Mouse (Mus musculus): ENCODE results near the gene Bcas1. TPM values are rescaled to one million over a fixed set of nuclear protein-coding genes. Genes with fewer than 3 reads are reported as not detected.

Bcas1 gene
- polyA plus RNA-seq, 1 experiment from 2014 or later = 2.0 TPM

DNA sequence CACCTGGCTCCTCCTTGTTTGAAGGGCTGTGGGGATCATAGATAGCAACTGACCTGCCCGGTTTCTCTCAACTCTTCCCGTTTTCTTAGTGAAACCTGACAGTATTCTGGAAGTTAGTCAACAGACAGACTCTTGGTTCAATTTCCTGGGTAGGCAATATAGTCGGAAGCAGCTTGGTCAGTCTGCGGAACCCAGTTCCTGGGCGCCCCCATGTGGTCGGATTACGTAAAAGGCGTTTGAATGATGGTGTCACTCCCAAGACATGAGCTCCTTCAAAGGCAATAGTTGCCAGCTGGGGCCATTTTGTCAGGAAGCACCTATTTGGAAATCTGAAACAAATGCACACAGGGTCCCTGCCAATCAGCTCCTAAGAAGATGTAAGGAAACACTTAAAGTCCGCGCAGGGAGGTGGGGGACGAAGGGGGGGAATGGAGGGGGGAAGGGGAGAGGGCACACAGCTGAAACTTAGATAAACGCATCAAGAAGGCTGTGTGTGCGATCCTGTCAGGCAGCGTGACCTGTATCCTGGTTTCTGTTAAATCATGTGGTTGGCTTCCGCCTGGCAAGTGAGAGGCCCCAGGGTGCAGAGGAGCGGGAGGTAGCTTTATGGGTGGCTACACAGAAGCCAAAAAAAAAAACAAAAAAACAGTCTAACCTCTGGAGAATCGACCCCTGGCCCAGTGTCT is 84.4 kb downstream of the Bcas1 start:
- H3K36me3 ChIP-seq = no peaks in the 10 kb centered on the region
- 42% methylated on average over 17 of the region's 17 CpGs for WGBS
- no peak for ATAC-seq (replicated peaks)
- no peaks in the 10 kb centered on the region for H3K9me3 ChIP-seq
- no peak overlapping the region for H3K4me3 ChIP-seq
- no peaks in the 10 kb centered on the region for H3K27me3 ChIP-seq
- peak overlapping the region; percentile 46; the same call in 1 of the 2 replicates for H3K27ac ChIP-seq (replicated peaks)
- peaks cover 32% of the 10 kb centered on the region for H3K4me1 ChIP-seq
- no peak overlapping the region for H3K9ac ChIP-seq (replicated peaks)
- H3K4me2 ChIP-seq (replicated peaks) = no peak overlapping the region

DNA sequence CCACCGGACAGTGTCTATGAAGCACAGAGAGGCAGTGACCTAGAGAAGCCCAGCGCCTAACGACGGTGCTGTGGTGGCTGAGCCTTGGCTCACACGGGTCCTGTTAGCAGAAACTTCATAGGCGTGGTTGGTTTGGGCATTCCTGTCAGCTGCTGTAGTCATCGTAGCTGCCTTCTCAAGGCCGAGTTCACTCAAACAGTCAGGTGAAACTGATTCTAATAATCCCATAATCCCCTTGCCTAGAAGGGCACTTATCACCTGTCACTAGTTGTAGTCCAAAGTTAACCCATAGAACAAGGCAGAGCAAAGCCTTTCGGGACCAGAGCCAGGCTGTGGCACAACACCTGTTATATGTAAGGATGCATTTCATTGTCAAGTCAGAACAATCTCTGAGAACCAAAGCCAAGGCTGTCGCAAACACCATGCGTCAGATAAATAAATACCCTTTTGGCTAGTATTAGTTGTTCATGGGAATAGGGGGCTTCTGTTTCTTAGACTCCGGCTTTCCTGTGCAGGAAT is 85.3 kb downstream of the Bcas1 start:
- no peak overlapping the region for H3K9ac ChIP-seq (replicated peaks)
- H3K9me3 ChIP-seq = no peaks in the 10 kb centered on the region
- ATAC-seq (replicated peaks) = no peak
- H3K36me3 ChIP-seq = no peaks in the 10 kb centered on the region
- H3K27ac ChIP-seq (replicated peaks) = no peak overlapping the region
- H3K4me3 ChIP-seq = no peak overlapping the region
- H3K4me2 ChIP-seq (replicated peaks) = no peak overlapping the region
- 86% methylated on average over 12 of the region's 12 CpGs for WGBS
- no peaks in the 10 kb centered on the region for H3K27me3 ChIP-seq
- peaks cover 28% of the 10 kb centered on the region for H3K4me1 ChIP-seq

DNA sequence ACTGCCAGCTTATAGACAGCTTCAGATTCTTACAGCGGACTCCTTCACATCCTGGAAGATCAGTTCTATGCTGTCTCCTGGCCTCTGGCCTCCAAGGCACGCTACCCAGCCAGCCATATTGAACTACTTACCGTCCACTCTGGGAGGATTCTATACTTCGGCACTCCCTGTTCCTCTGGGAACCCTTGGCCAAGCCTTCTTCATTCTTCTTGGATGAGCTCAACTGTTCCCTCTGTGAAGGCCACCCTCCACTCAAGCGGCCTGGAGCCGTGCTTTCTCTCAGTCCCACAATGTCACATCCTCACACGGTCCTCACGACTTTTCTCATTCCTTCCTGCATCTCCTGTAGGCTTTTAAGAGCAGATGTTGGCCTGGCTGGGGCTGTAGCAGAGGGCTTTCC is 86.5 kb downstream of the Bcas1 start:
- Histone ChIP-seq H3K27me3 (no peaks in the 10 kb centered on the region), H3K4me2 (replicated peaks) (no peak overlapping the region), H3K9ac (replicated peaks) (no peak overlapping the region), H3K27ac (replicated peaks) (no peak overlapping the region), H3K4me1 (peaks cover 27% of the 10 kb centered on the region), H3K36me3 (no peaks in the 10 kb centered on the region), H3K4me3 (no peak overlapping the region), H3K9me3 (no peaks in the 10 kb centered on the region)
- WGBS = 89% methylated on average over 8 of the region's 8 CpGs
- no peak for ATAC-seq (replicated peaks)

DNA sequence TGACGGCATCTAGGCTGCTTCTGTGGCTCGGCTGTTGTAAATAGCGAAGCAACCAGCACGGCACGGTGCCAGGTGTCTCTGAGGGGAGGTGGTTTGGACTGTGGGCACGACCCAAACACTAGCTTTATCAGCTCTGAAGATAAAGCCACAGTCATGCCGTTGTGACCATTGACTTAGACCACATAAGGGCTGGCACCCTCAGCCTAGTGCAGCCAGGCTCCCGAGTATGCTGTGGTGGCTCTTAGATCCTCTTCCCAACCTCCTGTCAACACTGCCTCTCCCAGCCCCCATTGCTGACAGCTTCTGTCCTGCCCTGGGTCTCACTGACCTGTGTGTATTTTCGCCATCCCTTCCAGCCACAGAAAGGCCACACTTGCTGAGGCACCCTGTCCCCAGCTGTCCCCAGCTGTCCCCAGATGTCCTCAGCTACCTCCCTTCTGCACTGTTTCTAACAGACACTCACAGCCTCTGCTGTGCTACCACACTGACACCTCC is 91.3 kb downstream of the Bcas1 start:
- Histone ChIP-seq H3K9me3 (no peaks in the 10 kb centered on the region), H3K27ac (replicated peaks) (no peak overlapping the region), H3K9ac (replicated peaks) (no peak overlapping the region), H3K27me3 (no peaks in the 10 kb centered on the region), H3K36me3 (no peaks in the 10 kb centered on the region), H3K4me2 (replicated peaks) (no peak overlapping the region), H3K4me1 (no peaks in the 10 kb centered on the region), H3K4me3 (no peak overlapping the region)
- ATAC-seq (replicated peaks) = no peak
- WGBS = 85% methylated on average over 9 of the region's 9 CpGs

DNA sequence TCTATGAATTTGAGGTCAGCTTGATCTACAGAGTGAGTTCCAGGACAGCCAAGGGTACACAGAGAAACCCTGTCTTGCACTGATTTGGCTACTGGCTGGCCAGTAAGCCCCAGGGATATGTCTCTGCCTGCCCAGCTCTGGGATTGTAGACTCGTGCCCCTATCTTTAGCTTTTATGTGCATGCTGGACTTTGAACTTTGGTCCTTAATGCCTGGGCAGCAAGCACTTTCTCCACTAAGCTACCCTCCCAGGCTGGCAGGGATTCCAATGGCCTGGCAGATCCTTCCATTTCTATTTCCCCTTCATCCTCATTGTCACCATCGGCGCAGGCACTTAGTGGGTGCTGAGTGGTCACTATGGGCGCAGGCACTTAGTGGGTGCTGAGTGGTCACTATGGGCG is 92.5 kb downstream of the Bcas1 start:
- no peak for ATAC-seq (replicated peaks)
- Histone ChIP-seq H3K4me1 (no peaks in the 10 kb centered on the region), H3K27ac (replicated peaks) (no peak overlapping the region), H3K36me3 (no peaks in the 10 kb centered on the region), H3K4me3 (no peak overlapping the region), H3K27me3 (no peaks in the 10 kb centered on the region), H3K4me2 (replicated peaks) (no peak overlapping the region), H3K9me3 (no peaks in the 10 kb centered on the region), H3K9ac (replicated peaks) (no peak overlapping the region)
- 95% methylated on average over 5 of the region's 5 CpGs for WGBS

DNA sequence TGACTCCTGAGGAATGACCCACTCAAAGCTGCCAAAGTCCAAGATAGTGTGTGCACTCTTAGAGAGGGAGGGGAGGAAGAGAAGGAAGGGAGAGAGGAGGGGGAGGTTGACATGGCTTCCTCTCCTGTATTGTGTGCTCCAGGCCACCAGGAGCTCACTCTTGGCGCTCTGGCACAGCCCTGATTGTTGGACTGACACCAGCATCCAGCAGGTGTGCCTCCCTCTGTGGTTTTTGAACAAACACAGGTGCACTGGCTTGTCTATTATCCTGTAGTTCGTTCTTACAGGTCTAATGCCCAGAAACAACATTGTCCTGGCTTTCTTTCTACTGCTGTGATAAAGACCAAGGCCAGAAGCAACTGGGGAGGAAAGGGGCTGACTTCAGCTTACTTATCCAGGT is 95.8 kb downstream of the Bcas1 start:
- H3K9ac ChIP-seq (replicated peaks) = no peak overlapping the region
- 69% methylated on average over 2 of the region's 2 CpGs for WGBS
- no peak for ATAC-seq (replicated peaks)

DNA sequence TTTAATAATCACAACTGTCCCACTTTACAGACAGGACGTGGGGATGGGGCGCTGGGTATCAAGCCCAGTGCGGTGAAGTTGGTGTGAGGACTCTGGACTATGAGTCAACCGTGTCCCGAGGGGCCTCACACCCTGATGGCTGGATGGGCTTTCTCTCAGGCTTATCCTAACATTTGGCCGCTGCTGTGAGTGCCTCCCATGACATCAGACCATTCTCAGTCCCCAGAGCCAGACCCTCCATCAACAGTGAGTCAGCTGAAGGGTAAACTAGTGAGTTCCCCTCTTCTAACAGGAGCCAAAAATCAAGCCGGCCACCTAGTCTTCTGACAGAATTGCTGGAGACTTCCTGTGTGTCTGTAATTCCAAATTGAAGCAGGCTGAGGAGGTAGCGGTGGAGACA is 97.2 kb downstream of the Bcas1 start:
- no peaks in the 10 kb centered on the region for H3K9me3 ChIP-seq
- no peaks in the 10 kb centered on the region for H3K4me1 ChIP-seq
- H3K4me2 ChIP-seq (replicated peaks) = no peak overlapping the region
- no peak overlapping the region for H3K4me3 ChIP-seq
- H3K27me3 ChIP-seq = no peaks in the 10 kb centered on the region
- no peak overlapping the region for H3K27ac ChIP-seq (replicated peaks)
- 90% methylated on average over 8 of the region's 8 CpGs for WGBS
- H3K9ac ChIP-seq (replicated peaks) = no peak overlapping the region
- H3K36me3 ChIP-seq = no peaks in the 10 kb centered on the region
- no peak for ATAC-seq (replicated peaks)

More for the DNA sequence above, 95.8 kb downstream of the Bcas1 start:
- no peaks in the 10 kb centered on the region for H3K4me1 ChIP-seq
- H3K9me3 ChIP-seq = no peaks in the 10 kb centered on the region
- no peak overlapping the region for H3K4me3 ChIP-seq
- H3K4me2 ChIP-seq (replicated peaks) = no peak overlapping the region
- H3K36me3 ChIP-seq = no peaks in the 10 kb centered on the region
- H3K27me3 ChIP-seq = no peaks in the 10 kb centered on the region
- no peak overlapping the region for H3K27ac ChIP-seq (replicated peaks)

DNA sequence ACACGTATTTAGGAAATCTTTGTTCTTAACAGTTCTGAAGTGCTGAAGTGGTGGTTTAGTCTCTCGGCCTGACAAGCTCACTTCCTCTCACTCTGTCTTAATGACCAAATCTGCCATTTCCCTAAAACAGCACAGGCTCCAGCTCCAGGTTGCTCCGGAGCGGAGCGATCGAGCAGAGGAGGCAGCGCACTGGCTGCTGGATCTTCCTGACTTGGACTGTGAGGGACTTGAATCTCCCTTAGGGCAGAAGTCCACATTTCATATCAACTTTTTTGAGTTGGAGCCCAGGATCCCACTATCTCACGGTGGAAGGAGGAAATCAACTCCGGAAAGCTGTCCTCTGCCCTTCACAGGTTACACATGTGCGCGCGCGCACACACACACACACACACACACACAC is 97.7 kb downstream of the Bcas1 start:
- no peak for ATAC-seq (replicated peaks)
- Histone ChIP-seq H3K4me1 (no peaks in the 10 kb centered on the region), H3K9ac (replicated peaks) (no peak overlapping the region), H3K4me2 (replicated peaks) (no peak overlapping the region), H3K9me3 (no peaks in the 10 kb centered on the region), H3K4me3 (no peak overlapping the region), H3K27me3 (no peaks in the 10 kb centered on the region), H3K36me3 (no peaks in the 10 kb centered on the region), H3K27ac (replicated peaks) (no peak overlapping the region)
- 92% methylated on average over 13 of the region's 13 CpGs for WGBS

DNA sequence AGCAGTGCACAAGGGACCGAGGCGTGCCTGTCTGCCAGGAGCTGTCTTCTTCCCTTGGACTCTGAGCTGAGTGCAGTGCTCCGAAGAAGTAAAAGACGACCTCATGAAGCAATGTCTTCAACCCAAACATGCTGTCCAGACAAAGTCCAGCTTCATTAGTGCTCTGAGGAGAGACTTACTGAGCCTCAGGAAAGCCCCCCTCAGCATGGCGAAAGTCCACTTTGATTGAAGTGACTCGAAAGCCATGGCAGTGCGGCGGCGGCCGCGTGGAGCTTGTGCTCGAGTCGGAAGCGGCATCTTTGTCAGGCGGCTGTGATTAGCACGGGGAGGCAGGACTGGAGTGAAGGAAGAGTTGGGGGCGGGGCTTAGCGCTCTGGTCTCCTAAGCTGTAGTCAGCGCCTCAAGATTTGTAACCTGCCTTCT is 103.7 kb downstream of the Bcas1 start:
- H3K9ac ChIP-seq (replicated peaks) = peak overlapping the region; percentile 49
- peaks cover 15% of the 10 kb centered on the region for H3K4me1 ChIP-seq
- H3K36me3 ChIP-seq = no peaks in the 10 kb centered on the region
- H3K27me3 ChIP-seq = no peaks in the 10 kb centered on the region
- H3K9me3 ChIP-seq = no peaks in the 10 kb centered on the region
- peak overlapping the region; percentile 60 for H3K4me2 ChIP-seq (replicated peaks)
- peak; percentile 68 for ATAC-seq (replicated peaks)
- peak overlapping the region; percentile 40 for H3K4me3 ChIP-seq
- WGBS = 4% methylated on average over 19 of the region's 19 CpGs
- no peak overlapping the region for H3K27ac ChIP-seq (replicated peaks)

DNA sequence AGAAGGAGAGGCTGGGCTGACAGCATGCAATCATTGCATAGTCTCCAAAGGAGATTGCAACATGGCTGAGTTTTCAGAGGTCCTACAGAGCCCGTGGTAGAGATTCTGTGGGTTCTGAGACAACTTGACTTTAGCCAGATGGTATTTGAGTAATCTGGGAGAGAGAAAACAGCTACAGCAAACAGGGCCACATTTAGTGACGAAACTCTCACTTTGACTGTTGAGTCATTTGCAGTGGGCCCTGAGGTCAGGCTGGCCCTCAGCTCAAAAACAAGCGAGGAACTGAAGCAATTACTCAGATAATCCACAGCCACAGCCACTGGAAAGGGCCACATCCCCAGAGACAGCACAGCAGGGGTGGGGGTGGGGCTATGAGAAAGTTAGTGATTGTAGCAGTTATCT is 105.6 kb downstream of the Bcas1 start:
- no peak for ATAC-seq (replicated peaks)
- Histone ChIP-seq H3K36me3 (no peaks in the 10 kb centered on the region), H3K27ac (replicated peaks) (no peak overlapping the region), H3K27me3 (no peaks in the 10 kb centered on the region), H3K9ac (replicated peaks) (no peak overlapping the region), H3K4me3 (no peak overlapping the region), H3K4me1 (peaks cover 19% of the 10 kb centered on the region), H3K4me2 (replicated peaks) (no peak overlapping the region), H3K9me3 (no peaks in the 10 kb centered on the region)
- WGBS = 45% methylated on average over 3 of the region's 3 CpGs

DNA sequence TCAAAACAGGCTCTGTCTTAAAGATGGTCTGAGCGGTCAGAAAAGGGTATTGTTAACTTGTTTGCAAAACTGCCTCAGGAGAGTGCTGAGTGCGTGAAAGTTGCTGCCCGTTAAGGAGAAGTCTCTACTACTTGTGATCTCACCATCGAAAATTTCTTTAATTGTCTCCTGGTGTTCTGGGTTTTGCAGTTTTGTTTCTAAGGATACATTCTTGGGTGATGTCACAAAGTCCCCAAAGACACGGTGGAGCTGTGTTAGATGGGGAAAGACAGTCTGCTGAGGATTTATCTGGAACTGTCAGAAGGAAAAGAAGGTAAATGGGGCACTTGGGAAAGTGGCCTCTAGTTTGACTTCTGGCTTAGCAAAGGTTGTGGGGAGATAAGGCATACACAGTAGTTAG is 106.1 kb downstream of the Bcas1 start:
- Histone ChIP-seq H3K4me3 (no peak overlapping the region), H3K27ac (replicated peaks) (no peak overlapping the region), H3K4me2 (replicated peaks) (no peak overlapping the region), H3K4me1 (peaks cover 19% of the 10 kb centered on the region), H3K9me3 (no peaks in the 10 kb centered on the region), H3K36me3 (no peaks in the 10 kb centered on the region), H3K9ac (replicated peaks) (no peak overlapping the region), H3K27me3 (no peaks in the 10 kb centered on the region)
- WGBS = 43% methylated on average over 5 of the region's 5 CpGs
- ATAC-seq (replicated peaks) = no peak

DNA sequence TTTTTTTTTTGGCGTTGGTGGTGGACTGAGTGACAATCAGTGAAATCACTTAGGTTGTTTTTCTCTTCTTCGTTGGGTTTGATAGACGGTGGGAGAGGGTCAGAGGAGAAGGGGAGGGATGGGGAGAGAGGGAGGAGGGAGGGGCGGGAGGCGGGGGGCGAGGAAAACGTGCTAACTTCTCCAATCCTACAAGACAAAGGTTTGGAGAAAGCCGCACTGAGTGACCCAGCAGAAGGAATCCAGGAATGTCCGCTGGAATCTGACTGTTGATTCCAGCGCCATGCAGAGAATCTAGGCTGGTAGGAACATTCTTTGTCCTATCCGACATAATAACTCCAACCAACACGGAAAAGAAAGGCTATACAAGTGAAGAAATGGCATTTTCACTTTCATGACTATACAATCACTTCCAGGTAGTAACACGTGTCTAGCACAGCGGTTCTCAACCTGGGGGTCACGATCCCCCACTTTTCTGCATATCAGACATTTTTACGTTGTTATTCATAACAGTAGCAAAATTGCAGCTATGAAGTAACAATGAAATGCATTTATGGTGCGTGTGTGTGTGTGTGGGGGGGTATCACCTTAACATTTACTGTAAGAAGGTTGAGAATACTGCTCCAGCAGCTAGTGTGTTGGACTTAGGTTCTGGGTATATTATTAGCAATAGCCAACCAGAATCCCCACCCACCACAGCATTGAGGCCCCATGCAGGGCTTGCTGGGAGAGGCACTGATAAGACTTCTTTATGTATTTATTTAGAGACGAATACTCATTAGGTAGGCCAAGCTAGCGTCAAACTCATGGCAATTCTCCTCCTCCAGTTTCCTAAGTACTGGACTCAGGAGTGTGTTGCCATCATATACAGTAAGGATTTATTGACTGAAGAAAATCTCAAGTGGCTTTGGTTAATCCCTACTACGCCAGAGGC is 107.8 kb downstream of the Bcas1 start:
- 23% methylated on average over 20 of the region's 20 CpGs for whole genome bisulfite sequencing
- no peaks in the 10 kb centered on the region for H3K27me3 ChIP-seq
- peak overlapping the region; percentile 73 for H3K4me2 ChIP-seq (replicated peaks)
- H3K9me3 ChIP-seq = no peaks in the 10 kb centered on the region
- peak overlapping the region; percentile 49 for H3K9ac ChIP-seq (replicated peaks)
- ATAC-seq (replicated peaks) = peak; percentile 9
- no peaks in the 10 kb centered on the region for H3K36me3 ChIP-seq
- H3K27ac ChIP-seq (replicated peaks) = peak overlapping the region; percentile 71
- H3K4me1 ChIP-seq = peaks cover 19% of the 10 kb centered on the region
- peak overlapping the region; percentile 43 for H3K4me3 ChIP-seq

Measured in forebrain, embryonic 15.5 days (tissue).